Mouse (Mus musculus): ENCODE measurements at regions not wholly inside any gene's neighbourhood (a gene's known extent, or its start where the extent isn't known, plus 50 kb on each side); places are given as distances from the start of the nearest gene placed in this dataset.

DNA sequence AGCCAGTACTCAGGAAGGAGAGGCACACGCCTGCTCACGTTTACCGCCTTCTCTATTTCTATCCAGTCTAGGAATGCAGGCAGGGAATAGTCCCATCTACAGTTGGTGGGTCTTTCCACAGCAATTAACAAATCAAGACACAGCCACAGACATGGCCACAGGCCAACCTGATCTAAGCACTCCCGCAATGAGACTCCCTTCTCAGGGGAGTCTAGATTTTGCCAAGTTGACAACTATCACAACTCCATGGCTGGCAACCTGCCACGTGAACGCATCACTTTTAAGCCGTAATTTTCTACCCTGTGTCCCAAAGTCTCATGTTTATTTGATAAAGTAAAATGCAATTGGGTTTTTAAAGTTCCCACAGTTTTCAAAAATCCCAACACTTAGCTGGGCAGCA lies 72.0 kb upstream of the Tfpi start:
- TF ChIP-seq CTCF (IDR thresholded peaks at IDR 0.05; ENCODE audit: borderline replicate concordance, extremely low read depth, insufficient read depth, insufficient read length), result no peak
- no peak for TF ChIP-seq POLR2A (IDR thresholded peaks at IDR 0.05; ENCODE audit: borderline replicate concordance, extremely low read depth, insufficient read depth, insufficient read length, poor library complexity, severe bottlenecking)
